Mouse (Mus musculus): ENCODE measurements around the gene Polr1c. TPM values are rescaled to one million over a fixed set of nuclear protein-coding genes. Genes with fewer than 3 reads are reported as not detected.

The Polr1c gene
- total and polyA plus RNA-seq, 3 experiments = 195 to 197 TPM; not detected in 1

GRCm38 (mm10) chr17:46287678-46288095 lies 39.8 kb upstream of the Polr1c start:
- peak; percentile 35 for DNase-seq (ENCODE audit: low read depth, low spot score)
- Histone ChIP-seq H3K4me3 (ENCODE audit: control insufficient read depth in 1 of 2, insufficient read depth in 1 of 2, low read depth in 2 of 2, low read length in 2 of 2) (no peak overlapping the region), H3K79me2 (ENCODE audit: control insufficient read depth, insufficient read depth, low read length, poor library complexity) (peaks cover under 1% of the 10 kb centered on the region; the same call in 1 of the 2 replicates), H3K27ac (ENCODE audit: control insufficient read depth, low read depth, low read length) (no peak overlapping the region), H3K9ac (ENCODE audit: control insufficient read depth, low read depth, low read length, poor library complexity, severe bottlenecking) (no peak overlapping the region), H3K27me3 (ENCODE audit: control insufficient read depth in 1 of 2, insufficient read depth in 2 of 2, low read length in 2 of 2) (peaks cover 3 to 17% of the 10 kb centered on the region in 2 experiments), H3K9me3 (replicated peaks; ENCODE audit: insufficient read depth, low read length) (no peaks in the 10 kb centered on the region), H3K4me1 (ENCODE audit: control insufficient read depth in 1 of 2, insufficient read depth in 2 of 2, low read length in 2 of 2) (peaks cover 0 to 9% of the 10 kb centered on the region in 2 experiments; a peak in 2 of 4 replicates), H3K36me3 (ENCODE audit: control insufficient read depth in 1 of 2, insufficient read depth in 2 of 2, low read length in 2 of 2) (peaks cover 0 to 4% of the 10 kb centered on the region in 2 experiments; a peak in 1 of 4 replicates)
- TF ChIP-seq ZKSCAN1 (IDR thresholded peaks at IDR 0.05; ENCODE audit: low read depth, low read length) (no peak), RCOR1 (IDR thresholded peaks at IDR 0.05; ENCODE audit: low read depth, low read length) (no peak), MYC (IDR thresholded peaks at IDR 0.05; ENCODE audit: low read depth, low read length) (no peak), SIN3A (IDR thresholded peaks at IDR 0.05; ENCODE audit: low read length) (no peak), JUND (IDR thresholded peaks at IDR 0.05; ENCODE audit: low read depth, low read length) (no peak), POLR2A (IDR thresholded peaks at IDR 0.05; ENCODE audit: control insufficient read depth in 1 of 2, insufficient read depth in 1 of 2, low read depth in 1 of 2, low read length in 2 of 2, poor library complexity in 1 of 2) (no peak), POLR2AphosphoS2 (IDR thresholded peaks at IDR 0.05; ENCODE audit: low read length) (no peak), MAX (IDR thresholded peaks at IDR 0.05; ENCODE audit: low read length) (no peak), MAFK (IDR thresholded peaks at IDR 0.05; ENCODE audit: borderline replicate concordance, low read depth, low read length) (no peak), KAT2A (conservative IDR thresholded peaks at IDR 0.05; ENCODE audit: low read depth, low read length) (no peak)

GRCm38 (mm10) chr17:46285407-46285806 lies 37.6 kb upstream of the Polr1c start:
- 0 out of 4 replicates have a peak, but pooled peaks cover 0 to 2% of the 10 kb centered on the region in 2 experiments for H3K27me3 ChIP-seq (ENCODE audit: control insufficient read depth in 1 of 2, insufficient read depth in 2 of 2, low read length in 2 of 2)
- no peak overlapping the region for H3K27ac ChIP-seq (ENCODE audit: control insufficient read depth, low read depth, low read length)
- H3K9ac ChIP-seq (ENCODE audit: control insufficient read depth, low read depth, low read length, poor library complexity, severe bottlenecking) = no peak overlapping the region
- DNase-seq (ENCODE audit: low read depth, low spot score) = no peak
- peaks cover 0 to 18% of the 10 kb centered on the region in 2 experiments; a peak in 3 of 4 replicates for H3K4me1 ChIP-seq (ENCODE audit: control insufficient read depth in 1 of 2, insufficient read depth in 2 of 2, low read length in 2 of 2)
- TF ChIP-seq MAFK (IDR thresholded peaks at IDR 0.05; ENCODE audit: borderline replicate concordance, low read depth, low read length) (peak; percentile 94), UBTF (IDR thresholded peaks at IDR 0.05; ENCODE audit: borderline replicate concordance, insufficient read depth, low read depth, low read length) (no peak)
- peaks cover 2 to 13% of the 10 kb centered on the region in 2 experiments; a peak in 3 of 4 replicates for H3K36me3 ChIP-seq (ENCODE audit: control insufficient read depth in 1 of 2, insufficient read depth in 2 of 2, low read length in 2 of 2)
- H3K9me3 ChIP-seq (replicated peaks; ENCODE audit: insufficient read depth, low read length) = no peaks in the 10 kb centered on the region
- peaks cover 19% of the 10 kb centered on the region for H3K79me2 ChIP-seq (ENCODE audit: control insufficient read depth, insufficient read depth, low read length, poor library complexity)
- H3K4me3 ChIP-seq (ENCODE audit: control insufficient read depth in 1 of 2, insufficient read depth in 1 of 2, low read depth in 2 of 2, low read length in 2 of 2) = no peak overlapping the region

GRCm38 (mm10) chr17:46284653-46285052 lies 36.8 kb upstream of the Polr1c start:
- DNase-seq (ENCODE audit: low read depth, low spot score) = no peak
- Histone ChIP-seq H3K9ac (ENCODE audit: control insufficient read depth, low read depth, low read length, poor library complexity, severe bottlenecking) (no peak overlapping the region), H3K4me3 (ENCODE audit: control insufficient read depth in 1 of 2, insufficient read depth in 1 of 2, low read depth in 2 of 2, low read length in 2 of 2) (no peak overlapping the region), H3K4me1 (ENCODE audit: control insufficient read depth in 1 of 2, insufficient read depth in 2 of 2, low read length in 2 of 2) (peaks cover 0 to 18% of the 10 kb centered on the region in 2 experiments; a peak in 3 of 4 replicates), H3K9me3 (replicated peaks; ENCODE audit: insufficient read depth, low read length) (no peaks in the 10 kb centered on the region), H3K36me3 (ENCODE audit: control insufficient read depth in 1 of 2, insufficient read depth in 2 of 2, low read length in 2 of 2) (peaks cover 2 to 13% of the 10 kb centered on the region in 2 experiments), H3K27me3 (ENCODE audit: control insufficient read depth in 1 of 2, insufficient read depth in 2 of 2, low read length in 2 of 2) (no peaks in the 10 kb centered on the region), H3K27ac (ENCODE audit: control insufficient read depth, low read depth, low read length) (no peak overlapping the region), H3K79me2 (ENCODE audit: control insufficient read depth, insufficient read depth, low read length, poor library complexity) (peaks cover 23% of the 10 kb centered on the region)
- TF ChIP-seq UBTF (IDR thresholded peaks at IDR 0.05; ENCODE audit: borderline replicate concordance, insufficient read depth, low read depth, low read length) (no peak), ZC3H11A (IDR thresholded peaks at IDR 0.05; ENCODE audit: low read depth, low read length) (no peak), E2F4 (IDR thresholded peaks at IDR 0.05; ENCODE audit: borderline replicate concordance, low read depth, low read length) (no peak), HCFC1 (IDR thresholded peaks at IDR 0.05; ENCODE audit: low read depth, low read length) (no peak), MXI1 (IDR thresholded peaks at IDR 0.05; ENCODE audit: low read depth, low read length) (no peak), JUND (IDR thresholded peaks at IDR 0.05; ENCODE audit: low read depth, low read length) (no peak)

Data from MEL (cell line).